Mouse (Mus musculus) heart, postnatal 0 days (tissue): ENCODE data around the gene Susd6.

Experiments
- CTCF ChIP-seq: IDR thresholded peaks from 2 replicates; pipeline ENCODE4 v1.5.1; 2016; ENCODE audit warnings: antibody characterized with exemption, control low read depth, low read depth
- EP300 ChIP-seq: IDR thresholded peaks from 2 replicates; pipeline ENCODE4 v1.6.1; 2016; ENCODE audit warnings: antibody characterized with exemption, low read depth

DNA sequence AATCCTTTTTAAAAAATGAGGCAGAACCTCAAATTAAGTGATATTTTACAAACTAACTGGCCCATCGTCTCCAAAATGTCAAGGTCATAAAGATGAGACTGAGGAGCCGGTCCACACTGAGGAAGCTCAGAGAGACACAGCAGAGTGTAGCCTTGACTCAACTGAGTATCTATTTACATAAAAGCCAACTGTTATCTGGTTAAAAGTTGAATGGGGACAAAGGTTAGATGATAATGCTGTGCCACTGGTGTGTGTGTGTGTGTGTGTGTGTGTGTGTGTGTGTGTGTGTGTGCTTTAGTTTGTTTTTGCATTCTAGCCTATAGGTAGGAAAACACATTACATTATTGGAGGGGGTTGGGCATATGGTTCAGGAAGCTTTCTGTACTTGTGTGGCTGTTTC is 100.8 kb downstream of the Susd6 start:
- no peak for TF ChIP-seq CTCF
- TF ChIP-seq EP300 = no peak
